In the genomic region with DNA sequence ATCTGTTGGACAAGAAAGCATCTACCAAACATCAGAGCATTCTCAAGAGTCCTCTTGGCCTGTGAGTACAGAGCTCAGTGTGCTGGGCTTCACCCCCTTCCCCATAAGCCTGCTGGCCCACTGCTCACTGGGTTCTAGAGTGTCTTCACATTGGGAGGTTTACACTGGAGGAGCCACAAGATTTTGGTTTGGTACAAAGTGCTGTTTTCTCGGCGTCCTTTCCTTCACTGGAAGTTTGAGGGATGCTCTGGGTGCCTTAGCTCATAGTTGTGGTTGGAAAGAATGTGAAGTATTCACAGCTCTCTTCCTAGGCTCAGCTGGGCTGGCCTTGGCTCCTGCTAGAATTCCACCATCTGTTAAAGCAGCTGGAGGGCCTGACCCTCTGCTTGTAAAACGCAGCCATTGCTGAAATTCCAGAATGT, we compare ENCODE assay signal across 10 mouse cellular contexts. TPM values are rescaled to one million over a fixed set of nuclear protein-coding genes. Genes with fewer than 3 reads are reported as not detected.
DNase-seq lines count a peak whose midpoint lies in the region; ATAC-seq and TF ChIP-seq lines count a peak whose summit lies in the region.
"Had no signal": no experiment of that assay in that cellular context is flagged by ENCODE, and none has a peak within 500 bp of the region (broad histone marks: within the 10 kb centered on the region; RNA-seq: fewer than 3 reads in every experiment).

No protein-coding gene starts in this region.

- H3K9ac ChIP-seq in heart, embryonic 13.5 days = no peak overlapping the region
- H3K9ac ChIP-seq in limb, embryonic 13.5 days = no peak overlapping the region
- no peak overlapping the region for H3K9ac ChIP-seq in midbrain, postnatal 0 days (replicated peaks; ENCODE audit: low read length, poor library complexity, severe bottlenecking)

- ATAC-seq in heart, embryonic 13.5 days (ENCODE audit: extremely low read depth, insufficient number of reproducible peaks, low FRiP score, low TSS enrichment) = no peak
- ATAC-seq in limb, embryonic 13.5 days (ENCODE audit: low FRiP score, low read depth) = peak; percentile 89
- ATAC-seq in CD4-positive, CD25-positive, alpha-beta regulatory T cell, adult 4 months = no peak
- no peak for ATAC-seq in midbrain, postnatal 0 days (ENCODE audit: low FRiP score)

- no peak overlapping the region for H3K4me2 ChIP-seq in heart, embryonic 13.5 days
- H3K4me2 ChIP-seq in limb, embryonic 13.5 days (replicated peaks) = no peak overlapping the region
- no peak overlapping the region for H3K4me2 ChIP-seq in midbrain, postnatal 0 days (ENCODE audit: low read depth, low read length, poor library complexity, severe bottlenecking)

- no peak overlapping the region for H3ac ChIP-seq in C2C12 (ENCODE audit: control insufficient read depth, insufficient read length, low read depth)

- H3K4me1 ChIP-seq in heart, embryonic 13.5 days = peaks cover 53% of the 10 kb centered on the region
- peaks cover 25% of the 10 kb centered on the region for H3K4me1 ChIP-seq in limb, embryonic 13.5 days
- no peaks in the 10 kb centered on the region for H3K4me1 ChIP-seq in midbrain, postnatal 0 days (ENCODE audit: insufficient read depth, low read length)

- no peak for TF ChIP-seq CTCF in C2C12 (IDR thresholded peaks at IDR 0.05; ENCODE audit: control insufficient read depth, insufficient read depth, insufficient read length)
- TF ChIP-seq CTCF in brain, embryonic 14.5 days (IDR thresholded peaks at IDR 0.05; ENCODE audit: borderline replicate concordance, extremely low read depth, insufficient read depth, insufficient read length) = no peak
- TF ChIP-seq CTCF in midbrain, postnatal 0 days (IDR thresholded peaks at IDR 0.05) = no peak

- no peaks in the 10 kb centered on the region for H3K27me3 ChIP-seq in C2C12 (ENCODE audit: control insufficient read depth, insufficient read depth, insufficient read length)
- H3K27me3 ChIP-seq in heart, embryonic 13.5 days (replicated peaks) = no peaks in the 10 kb centered on the region
- no peaks in the 10 kb centered on the region for H3K27me3 ChIP-seq in limb, embryonic 13.5 days
- H3K27me3 ChIP-seq in midbrain, postnatal 0 days (ENCODE audit: insufficient read depth, low read length) = no peaks in the 10 kb centered on the region

- peak; percentile 24 for DNase-seq in brain, embryonic 14.5 days (ENCODE audit: low read depth)
- no peak for DNase-seq in right cerebral cortex, adult 2 months (ENCODE audit: low spot score in 2 of 2)
- DNase-seq in layer of hippocampus, postnatal 10 days (ENCODE audit: low spot score in 2 of 2) = no peak
- DNase-seq in midbrain, postnatal 0 days (ENCODE audit: low spot score) = no peak

- H3K36me3 ChIP-seq in C2C12 (ENCODE audit: control insufficient read depth, insufficient read depth) = no peaks in the 10 kb centered on the region
- H3K36me3 ChIP-seq in heart, embryonic 13.5 days = peaks cover 41% of the 10 kb centered on the region
- peaks cover 36% of the 10 kb centered on the region for H3K36me3 ChIP-seq in limb, embryonic 13.5 days
- H3K36me3 ChIP-seq in midbrain, postnatal 0 days (ENCODE audit: insufficient read depth, low read length) = peaks cover 7% of the 10 kb centered on the region; the same call in 1 of the 2 replicates

- no peak overlapping the region for H3K4me3 ChIP-seq in C2C12 (ENCODE audit: insufficient read depth, poor library complexity, severe bottlenecking)
- no peak overlapping the region for H3K4me3 ChIP-seq in heart, embryonic 13.5 days
- no peak overlapping the region for H3K4me3 ChIP-seq in limb, embryonic 13.5 days
- H3K4me3 ChIP-seq in midbrain, postnatal 0 days (ENCODE audit: low read depth, low read length) = no peak overlapping the region

- TF ChIP-seq POLR2A in brain, embryonic 14.5 days (IDR thresholded peaks at IDR 0.05; ENCODE audit: borderline replicate concordance, extremely low read depth, insufficient read depth, insufficient read length, poor library complexity, severe bottlenecking) = no peak

- H3K27ac ChIP-seq in heart, embryonic 13.5 days (replicated peaks) = peak overlapping the region; percentile 82
- H3K27ac ChIP-seq in limb, embryonic 13.5 days = peak overlapping the region; percentile 64
- H3K27ac ChIP-seq in midbrain, postnatal 0 days (ENCODE audit: low read depth, low read length) = no peak overlapping the region

- H3K79me2 ChIP-seq in C2C12 (ENCODE audit: control insufficient read depth, insufficient read depth) = no peaks in the 10 kb centered on the region

- H3K9me3 ChIP-seq in heart, embryonic 13.5 days = no peaks in the 10 kb centered on the region
- no peaks in the 10 kb centered on the region for H3K9me3 ChIP-seq in limb, embryonic 13.5 days
- H3K9me3 ChIP-seq in midbrain, postnatal 0 days (ENCODE audit: low read length) = no peaks in the 10 kb centered on the region

- 17% methylated on average over 3 of the region's 3 CpGs for WGBS in heart, embryonic 13.5 days
- 17% methylated on average over 3 of the region's 3 CpGs for WGBS in limb, embryonic 13.5 days
- 84% methylated on average over 3 of the region's 3 CpGs for WGBS in midbrain, postnatal 0 days

- H3K79me3 ChIP-seq in C2C12 (ENCODE audit: low read depth) = no peaks in the 10 kb centered on the region

TF ChIP-seq in C2C12, 6 proteins besides CTCF, POLR2A, EP300 and RAD21:
- peak; percentile 79 for TF ChIP-seq MYOD1 (IDR thresholded peaks at IDR 0.05; ENCODE audit: control insufficient read depth, insufficient read length, low read depth)
- no peak for TF ChIP-seq FOSL1 (IDR thresholded peaks at IDR 0.05; ENCODE audit: insufficient read depth, low read length, poor library complexity, severe bottlenecking)

RNA-seq across cellular contexts. Expression of gene Akip1, which starts 5.5 kb away (rescaled TPM):
- 7.0 TPM for polyA plus RNA-seq in C2C12 (2012; fragmentation: generic; extraction: Trizol)
- polyA plus RNA-seq in brain, embryonic 14.5 days (2012; rRNA removed) = 11.1 and 12.0 TPM in 2 replicates
- polyA plus RNA-seq in heart, embryonic 13.5 days (2015; fragmentation: Nextera tagmentation; extraction: Ambion mirVana) = 29.4 and 33.8 TPM in 2 replicates
- polyA plus RNA-seq in limb, embryonic 13.5 days (2015; fragmentation: Nextera tagmentation; extraction: Ambion mirVana) = 33.3 and 37.8 TPM in 2 replicates
- total RNA-seq in layer of hippocampus, postnatal 10 days (2021) = 1 to 10 TPM; 6.7 to 6.9 TPM
- polyA plus RNA-seq in CD4-positive, CD25-positive, alpha-beta regulatory T cell, adult 4 months (2017; shearing (Covaris generic)) = 10 to 100 TPM; 28.6 to 32.8 TPM
- 7.3 and 8.2 TPM in 2 replicates for total RNA-seq in midbrain, postnatal 0 days (2014; rRNA removed)
- polyA plus RNA-seq in midbrain, postnatal 0 days (2015; fragmentation: Nextera tagmentation; extraction: Ambion mirVana) = 12.1 and 13.7 TPM in 2 replicates

RNA-seq across cellular contexts. Expression of gene St5, which starts 5.6 kb away (rescaled TPM):
- polyA plus RNA-seq in C2C12 (2012; fragmentation: generic; extraction: Trizol) = 28.6 TPM
- polyA plus RNA-seq in brain, embryonic 14.5 days (2012; rRNA removed) = 17.6 and 26.6 TPM in 2 replicates
- 30.2 and 30.6 TPM in 2 replicates for polyA plus RNA-seq in heart, embryonic 13.5 days (2015; fragmentation: Nextera tagmentation; extraction: Ambion mirVana)
- 40.6 and 47.3 TPM in 2 replicates for polyA plus RNA-seq in limb, embryonic 13.5 days (2015; fragmentation: Nextera tagmentation; extraction: Ambion mirVana)
- total RNA-seq in layer of hippocampus, postnatal 10 days (2021) = 10 to 100 TPM; 30.8 to 33.5 TPM
- polyA plus RNA-seq in CD4-positive, CD25-positive, alpha-beta regulatory T cell, adult 4 months (2017; shearing (Covaris generic)) = 1 to 10 TPM; 1.8 to 3.9 TPM
- 25.8 and 48.3 TPM in 2 replicates for total RNA-seq in midbrain, postnatal 0 days (2014; rRNA removed)
- polyA plus RNA-seq in midbrain, postnatal 0 days (2015; fragmentation: Nextera tagmentation; extraction: Ambion mirVana) = 14.4 and 16.0 TPM in 2 replicates

RNA-seq across cellular contexts. Expression of gene BC051019, which starts 14.7 kb away (rescaled TPM):
- polyA plus RNA-seq in C2C12 (2012; fragmentation: generic; extraction: Trizol) = 0.35 TPM
- 0.26 and 0.32 TPM in 2 replicates for polyA plus RNA-seq in brain, embryonic 14.5 days (2012; rRNA removed)
- 0.09 and 0.12 TPM in 2 replicates for polyA plus RNA-seq in heart, embryonic 13.5 days (2015; fragmentation: Nextera tagmentation; extraction: Ambion mirVana)
- polyA plus RNA-seq in limb, embryonic 13.5 days (2015; fragmentation: Nextera tagmentation; extraction: Ambion mirVana) = 0.19 TPM in 2 replicates
- under 1 TPM; 0.30 to 0.40 TPM for total RNA-seq in layer of hippocampus, postnatal 10 days (2021)
- under 1 TPM in 1 of 2 experiments, not detected in 1; 0.38 TPM for polyA plus RNA-seq in CD4-positive, CD25-positive, alpha-beta regulatory T cell, adult 4 months (2017; shearing (Covaris generic))
- total RNA-seq in midbrain, postnatal 0 days (2014; rRNA removed) = 1.5 TPM in 1 of 2 replicates, not detected in the other
- polyA plus RNA-seq in midbrain, postnatal 0 days (2015; fragmentation: Nextera tagmentation; extraction: Ambion mirVana) = 0.45 and 0.58 TPM in 2 replicates
- total RNA-seq: adrenal gland, postnatal 36 days; left cerebral cortex, postnatal 10 days had no signal

RNA-seq across cellular contexts. Expression of gene Ascl3, which starts 22.6 kb away (rescaled TPM):
- 0.11 TPM for polyA plus RNA-seq in C2C12 (2012; fragmentation: generic; extraction: Trizol)
- 0.11 and 0.14 TPM in 2 replicates for polyA plus RNA-seq in brain, embryonic 14.5 days (2012; rRNA removed)
- not detected in 2 replicates for polyA plus RNA-seq in heart, embryonic 13.5 days (2015; fragmentation: Nextera tagmentation; extraction: Ambion mirVana)
- polyA plus RNA-seq in limb, embryonic 13.5 days (2015; fragmentation: Nextera tagmentation; extraction: Ambion mirVana) = not detected in 2 replicates
- total RNA-seq in layer of hippocampus, postnatal 10 days (2021) = not detected
- polyA plus RNA-seq in CD4-positive, CD25-positive, alpha-beta regulatory T cell, adult 4 months (2017; shearing (Covaris generic)) = not detected
- total RNA-seq in midbrain, postnatal 0 days (2014; rRNA removed) = not detected in 2 replicates
- polyA plus RNA-seq in midbrain, postnatal 0 days (2015; fragmentation: Nextera tagmentation; extraction: Ambion mirVana) = 0.23 TPM in 1 of 2 replicates, not detected in the other
- total RNA-seq: adrenal gland, postnatal 36 days; left cerebral cortex, postnatal 10 days had no signal

RNA-seq across cellular contexts. Expression of gene Tmem9b, which starts 43.7 kb away (rescaled TPM):
- polyA plus RNA-seq in C2C12 (2012; fragmentation: generic; extraction: Trizol) = 39.0 TPM
- polyA plus RNA-seq in brain, embryonic 14.5 days (2012; rRNA removed) = 64.2 and 69.0 TPM in 2 replicates
- polyA plus RNA-seq in heart, embryonic 13.5 days (2015; fragmentation: Nextera tagmentation; extraction: Ambion mirVana) = 53.9 and 56.6 TPM in 2 replicates
- 46.8 and 47.8 TPM in 2 replicates for polyA plus RNA-seq in limb, embryonic 13.5 days (2015; fragmentation: Nextera tagmentation; extraction: Ambion mirVana)
- total RNA-seq in layer of hippocampus, postnatal 10 days (2021) = 10 to 100 TPM; 73.2 to 76.8 TPM
- 100 to 1,000 TPM in 1 of 2 experiments, 10 to 100 TPM in 1; 83.6 to 102 TPM for polyA plus RNA-seq in CD4-positive, CD25-positive, alpha-beta regulatory T cell, adult 4 months (2017; shearing (Covaris generic))
- 316 and 407 TPM in 2 replicates for total RNA-seq in midbrain, postnatal 0 days (2014; rRNA removed)
- polyA plus RNA-seq in midbrain, postnatal 0 days (2015; fragmentation: Nextera tagmentation; extraction: Ambion mirVana) = 167 and 169 TPM in 2 replicates
